Mouse (Mus musculus) lung, postnatal 0 days (tissue): Measurements from ENCODE around the gene Dnajb8. TPM values are rescaled to one million over a fixed set of nuclear protein-coding genes. Genes with fewer than 3 reads are reported as not detected.

Experiments used
- ATAC-seq: fragments of 200-750 bp; cut with Nextera tagmentation; 2 replicates; pipeline ENCODE4 v1.8.0; 2017; ENCODE audit warnings: moderate library complexity
- DNase-seq: peaks from one replicate; pipeline ENCODE4 v3.0.0-alpha.2; 2016; ENCODE audit warnings: low spot score
- H3K27ac ChIP-seq: fragments of 300-500 bp; sonication (generic); 2 replicates; pipeline ENCODE4 v1.5.1; 2014; ENCODE audit warnings: antibody characterized with exemption, mild to moderate bottlenecking, low read length, mixed read lengths
- H3K27me3 ChIP-seq: fragments of 300-500 bp; sonication (generic); replicated peaks from 2 replicates; pipeline ENCODE4 v1.6.1; 2014; ENCODE audit warnings: low read length, mixed read lengths; ENCODE audit not compliant: insufficient read depth
- H3K36me3 ChIP-seq: fragments of 300-500 bp; sonication (generic); 2 replicates; pipeline ENCODE4 v1.6.1; 2014; ENCODE audit warnings: low read length, mixed read lengths; ENCODE audit not compliant: insufficient read depth
- H3K4me1 ChIP-seq: fragments of 300-500 bp; sonication (generic); 2 replicates; pipeline ENCODE4 v1.6.1; 2014; ENCODE audit warnings: antibody characterized with exemption, low read depth, low read length, mixed read lengths; ENCODE audit not compliant: insufficient read depth
- H3K4me2 ChIP-seq: fragments of 300-500 bp; sonication (generic); replicated peaks from 2 replicates; pipeline ENCODE4 v1.6.1; 2014; ENCODE audit warnings: low read depth, mild to moderate bottlenecking, low read length, moderate library complexity, mixed read lengths
- H3K4me3 ChIP-seq: fragments of 300-500 bp; sonication (generic); 2 replicates; pipeline ENCODE4 v1.5.1; 2014; ENCODE audit warnings: low read depth, low read length
- H3K9ac ChIP-seq: fragments of 300-500 bp; sonication (generic); replicated peaks from 2 replicates; pipeline ENCODE4 v1.6.1; 2014; ENCODE audit warnings: low read depth, mild to moderate bottlenecking
- H3K9me3 ChIP-seq: fragments of 300-500 bp; sonication (generic); 2 replicates; pipeline ENCODE4 v1.6.1; 2016; ENCODE audit warnings: low read length, mixed read lengths
- CTCF ChIP-seq: IDR thresholded peaks from 2 replicates; pipeline ENCODE4 v1.5.1; 2016; ENCODE audit warnings: antibody characterized with exemption, mild to moderate bottlenecking
- EP300 ChIP-seq: IDR thresholded peaks from 2 replicates; pipeline ENCODE4 v1.6.1; 2016; ENCODE audit warnings: antibody characterized with exemption, mild to moderate bottlenecking, control low read depth
- WGBS: fragments of 180-500 bp; shearing (Covaris S2); extraction: QIAGEN DNeasy Blood & Tissue Kit; methylation state at CpG from one replicate; pipeline ENCODE4 v1.1.7; 2014; 5-methylcytosine and 5-hydroxymethylcytosine counted together
- polyA plus RNA-seq: library from polyadenylated mRNA; unstranded; fragments of >200 nt; fragmentation: Nextera tagmentation; extraction: Ambion mirVana; gene quantifications from 2 replicates; pipeline ENCODE4 v1.2.1, GENCODE M21; 2015

The Dnajb8 gene
- polyA plus RNA-seq, 1 experiment from 2014 or later = not detected

- no peak for ATAC-seq
- DNase-seq = no peak
Observed at GRCm38 (mm10) chr6:88265355-88265754, 43.3 kb downstream of the Dnajb8 start.

GRCm38 (mm10) chr6:88266055-88266454, 44.0 kb downstream of the Dnajb8 start:
- no peaks in the 10 kb centered on the region for H3K27me3 ChIP-seq

More at GRCm38 (mm10) chr6:88265355-88265754, 43.3 kb downstream of the Dnajb8 start:
- Histone ChIP-seq H3K9ac (no peak overlapping the region), H3K36me3 (no peaks in the 10 kb centered on the region), H3K4me3 (no peak overlapping the region), H3K9me3 (no peaks in the 10 kb centered on the region), H3K4me1 (no peaks in the 10 kb centered on the region), H3K27me3 (no peaks in the 10 kb centered on the region), H3K4me2 (no peak overlapping the region), H3K27ac (no peak overlapping the region)
- WGBS = 88% methylated on average over 1 of the region's 1 CpGs
- TF ChIP-seq CTCF (no peak), EP300 (no peak)

GRCm38 (mm10) chr6:88267068-88267467, 45.0 kb downstream of the Dnajb8 start:
- 59% methylated on average over 3 of the region's 3 CpGs for WGBS
- Histone ChIP-seq H3K9ac (no peak overlapping the region), H3K4me1 (no peaks in the 10 kb centered on the region), H3K4me2 (no peak overlapping the region), H3K9me3 (no peaks in the 10 kb centered on the region), H3K36me3 (no peaks in the 10 kb centered on the region), H3K27ac (no peak overlapping the region), H3K4me3 (no peak overlapping the region), H3K27me3 (no peaks in the 10 kb centered on the region)
- DNase-seq (peak; percentile 66), ATAC-seq (peak; percentile 85)
- no peak for TF ChIP-seq EP300

More at GRCm38 (mm10) chr6:88266055-88266454, 44.0 kb downstream of the Dnajb8 start:
- H3K27ac ChIP-seq = no peak overlapping the region
- no peak overlapping the region for H3K4me2 ChIP-seq
- no peak for TF ChIP-seq EP300
- no peak for TF ChIP-seq CTCF
- no peaks in the 10 kb centered on the region for H3K4me1 ChIP-seq
- DNase-seq (no peak), ATAC-seq (no peak)
- no peak overlapping the region for H3K9ac ChIP-seq
- WGBS = 90% methylated on average over 3 of the region's 3 CpGs
- no peaks in the 10 kb centered on the region for H3K36me3 ChIP-seq
- H3K4me3 ChIP-seq = no peak overlapping the region
- H3K9me3 ChIP-seq = no peaks in the 10 kb centered on the region

- no peaks in the 10 kb centered on the region for H3K36me3 ChIP-seq
- no peak overlapping the region for H3K4me2 ChIP-seq
- ATAC-seq = no peak
Observed at GRCm38 (mm10) chr6:88267970-88268369, 45.9 kb downstream of the Dnajb8 start.

GRCm38 (mm10) chr6:88274623-88275022, 52.6 kb downstream of the Dnajb8 start:
- WGBS = 53% methylated on average over 6 of the region's 6 CpGs
- TF ChIP-seq EP300 = no peak
- TF ChIP-seq CTCF = no peak
- Histone ChIP-seq H3K4me1 (no peaks in the 10 kb centered on the region), H3K36me3 (no peaks in the 10 kb centered on the region), H3K9me3 (no peaks in the 10 kb centered on the region), H3K4me2 (no peak overlapping the region), H3K27ac (no peak overlapping the region), H3K27me3 (no peaks in the 10 kb centered on the region), H3K4me3 (no peak overlapping the region), H3K9ac (no peak overlapping the region)
- ATAC-seq (no peak), DNase-seq (peak; percentile 26)

More at GRCm38 (mm10) chr6:88267970-88268369, 45.9 kb downstream of the Dnajb8 start:
- DNase-seq = no peak
- WGBS = 77% methylated on average over 2 of the region's 2 CpGs
- H3K9ac ChIP-seq = no peak overlapping the region
- TF ChIP-seq CTCF = no peak
- no peak for TF ChIP-seq EP300
- no peaks in the 10 kb centered on the region for H3K4me1 ChIP-seq
- no peaks in the 10 kb centered on the region for H3K27me3 ChIP-seq
- no peak overlapping the region for H3K4me3 ChIP-seq
- no peaks in the 10 kb centered on the region for H3K9me3 ChIP-seq
- H3K27ac ChIP-seq = no peak overlapping the region

- no peaks in the 10 kb centered on the region for H3K27me3 ChIP-seq
- 79% methylated on average over 4 of the region's 4 CpGs for WGBS
- H3K9me3 ChIP-seq = no peaks in the 10 kb centered on the region
- DNase-seq (no peak), ATAC-seq (no peak)
- H3K9ac ChIP-seq = no peak overlapping the region
- H3K27ac ChIP-seq = no peak overlapping the region
- TF ChIP-seq EP300 (no peak), CTCF (no peak)
- H3K4me3 ChIP-seq = no peak overlapping the region
- no peak overlapping the region for H3K4me2 ChIP-seq
- H3K36me3 ChIP-seq = no peaks in the 10 kb centered on the region
- no peaks in the 10 kb centered on the region for H3K4me1 ChIP-seq
Observed at GRCm38 (mm10) chr6:88276221-88276620, 54.2 kb downstream of the Dnajb8 start.

- WGBS = 94% methylated on average over 4 of the region's 4 CpGs
- Histone ChIP-seq H3K27ac (no peak overlapping the region), H3K9me3 (no peaks in the 10 kb centered on the region), H3K27me3 (no peaks in the 10 kb centered on the region), H3K9ac (no peak overlapping the region), H3K36me3 (no peaks in the 10 kb centered on the region), H3K4me2 (no peak overlapping the region), H3K4me1 (no peaks in the 10 kb centered on the region), H3K4me3 (no peak overlapping the region)
- TF ChIP-seq EP300 (no peak), CTCF (no peak)
- DNase-seq = no peak
- no peak for ATAC-seq
Observed at GRCm38 (mm10) chr6:88277242-88277641, 55.2 kb downstream of the Dnajb8 start.
